Mouse (Mus musculus) small intestine, adult 2 months (tissue): ENCODE data around the gene Atf6b. TPM values are rescaled to one million over a fixed set of nuclear protein-coding genes. Genes with fewer than 3 reads are reported as not detected.

Source experiments
- H3K27ac ChIP-seq: fragments of 200-500 bp; 2 replicates; pipeline ENCODE4 v1.5.1; 2012; ENCODE audit warnings: low read depth, low read length, control low read depth, inconsistent platforms; ENCODE audit not compliant: insufficient read depth
- H3K27me3 ChIP-seq: fragments of 200-500 bp; 2 replicates; pipeline ENCODE4 v1.6.1; 2012; ENCODE audit warnings: mild to moderate bottlenecking, moderate library complexity, low read length, inconsistent platforms; ENCODE audit not compliant: control insufficient read depth, insufficient read depth
- H3K36me3 ChIP-seq: fragments of 200-500 bp; 2 replicates; pipeline ENCODE4 v1.6.1; 2012; ENCODE audit warnings: mild to moderate bottlenecking, low read length, control low read depth, inconsistent platforms; ENCODE audit not compliant: control insufficient read depth, insufficient read depth
- H3K4me1 ChIP-seq: fragments of 200-500 bp; 2 replicates; pipeline ENCODE4 v1.6.1; 2012; ENCODE audit warnings: low read length, inconsistent platforms, mixed read lengths; ENCODE audit not compliant: control insufficient read depth, insufficient read depth, insufficient read length
- H3K4me3 ChIP-seq: fragments of 200-500 bp; 2 replicates; pipeline ENCODE4 v1.5.1; 2012; ENCODE audit warnings: low read depth, mild to moderate bottlenecking, control low read depth, inconsistent platforms, low read length, moderate library complexity
- CTCF ChIP-seq: fragments of 200-500 bp; IDR thresholded peaks from 2 replicates; pipeline ENCODE4 v1.5.1; 2012; ENCODE audit warnings: low read depth, mild to moderate bottlenecking, control low read depth, inconsistent platforms, low read length, moderate library complexity, mixed read lengths; ENCODE audit not compliant: insufficient replicate concordance, insufficient read length; ENCODE audit errors: extremely low read depth
- POLR2A ChIP-seq: fragments of 200-500 bp; IDR thresholded peaks from 2 replicates; pipeline ENCODE4 v1.6.1; 2012; ENCODE audit warnings: low read depth, mild to moderate bottlenecking, control low read depth, inconsistent platforms, low read length, moderate library complexity
- WGBS: fragments of 180-500 bp; shearing (Covaris S2); methylation state at CpG from one replicate; pipeline ENCODE4 v1.1.7; 2018; 5-methylcytosine and 5-hydroxymethylcytosine counted together
- polyA plus RNA-seq: library from polyadenylated mRNA; depleted of rRNA; stranded (reverse); fragments of >200 nt; gene quantifications from 2 replicates; pipeline ENCODE4 v1.2.3, GENCODE M21; 2012; rRNA removed

Atf6b gene
- polyA plus RNA-seq, 1 experiment = 48.0 TPM

GRCm38 (mm10) chr17:34699575-34700408 lies 52.8 kb downstream of the Atf6b start:
- H3K4me1 ChIP-seq = no peaks in the 10 kb centered on the region
- H3K4me3 ChIP-seq = no peak overlapping the region
- TF ChIP-seq POLR2A = no peak
- H3K27me3 ChIP-seq = no peaks in the 10 kb centered on the region
- H3K27ac ChIP-seq = no peak overlapping the region
- H3K36me3 ChIP-seq = no peaks in the 10 kb centered on the region
- WGBS = 59% methylated on average over 14 of the region's 14 CpGs

DNA sequence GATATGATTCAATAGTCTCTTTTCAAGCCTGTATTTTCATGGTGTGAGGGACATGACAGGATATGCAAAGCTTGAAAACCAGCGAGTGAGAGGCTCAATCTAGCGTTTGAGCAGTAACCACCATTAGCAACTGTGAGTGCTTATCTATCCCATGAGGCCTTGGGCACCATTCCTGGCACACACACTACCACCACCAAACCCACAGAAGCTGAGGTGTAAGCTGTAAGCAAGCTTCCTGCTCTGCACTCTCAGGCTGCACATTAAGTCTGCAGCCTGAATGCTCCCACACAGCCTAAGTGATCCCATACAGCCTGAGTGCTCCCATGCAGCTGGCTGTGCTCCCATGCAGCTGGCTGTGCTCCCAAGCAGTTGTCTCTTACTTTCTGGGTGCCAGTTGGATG lies 53.7 kb downstream of the Atf6b start:
- Histone ChIP-seq H3K4me3 (no peak overlapping the region), H3K27ac (no peak overlapping the region), H3K4me1 (no peaks in the 10 kb centered on the region), H3K36me3 (no peaks in the 10 kb centered on the region), H3K27me3 (no peaks in the 10 kb centered on the region)
- TF ChIP-seq CTCF = no peak
- TF ChIP-seq POLR2A = no peak
- whole genome bisulfite sequencing = 58% methylated on average over 2 of the region's 2 CpGs

Other genes with a start within 250 kb of the Atf6b start
- not detected in 2 replicates for gene BC051142, start 248.3 kb upstream of the Atf6b start, polyA plus RNA-seq
- gene Btnl4, start 169.8 kb upstream of the Atf6b start, polyA plus RNA-seq = 19.3 and 61.4 TPM in 2 replicates
- gene Btnl6, start 129.8 kb upstream of the Atf6b start, polyA plus RNA-seq = 33.4 and 104 TPM in 2 replicates
- gene Notch4, start 82.9 kb upstream of the Atf6b start, polyA plus RNA-seq = 12.1 and 16.7 TPM in 2 replicates
- gene Gpsm3, start 57.3 kb upstream of the Atf6b start, polyA plus RNA-seq = 3.5 and 8.1 TPM in 2 replicates
- gene Pbx2, start 55.9 kb upstream of the Atf6b start, polyA plus RNA-seq = 16.1 and 32.2 TPM in 2 replicates
- gene Ager, start 49.3 kb upstream of the Atf6b start, polyA plus RNA-seq = 0.90 and 1.7 TPM in 2 replicates
- gene Rnf5, start 43.5 kb upstream of the Atf6b start, polyA plus RNA-seq = 66.7 and 147 TPM in 2 replicates
- 210 and 330 TPM in 2 replicates for gene Agpat1, start 42.9 kb upstream of the Atf6b start, polyA plus RNA-seq
- 1.8 and 2.3 TPM in 2 replicates for gene Egfl8, start 31.2 kb upstream of the Atf6b start, polyA plus RNA-seq
- gene Ppt2, start 18.6 kb upstream of the Atf6b start, polyA plus RNA-seq = 17.3 and 22.0 TPM in 2 replicates
- gene Prrt1, start 17.6 kb upstream of the Atf6b start, polyA plus RNA-seq = 5.5 and 8.0 TPM in 2 replicates
- 2.5 and 9.3 TPM in 2 replicates for gene Fkbpl, start 2.4 kb upstream of the Atf6b start, polyA plus RNA-seq
- 12.1 and 12.5 TPM in 2 replicates for gene Tnxb, start 23.4 kb downstream of the Atf6b start, polyA plus RNA-seq
- 16.8 and 17.2 TPM in 2 replicates for gene C4b, start 96.7 kb downstream of the Atf6b start, polyA plus RNA-seq
- gene Cyp21a1, start 157.4 kb downstream of the Atf6b start, polyA plus RNA-seq = 0.18 and 0.67 TPM in 2 replicates
- gene Stk19, start 189.8 kb downstream of the Atf6b start, polyA plus RNA-seq = 28.6 and 56.3 TPM in 2 replicates
- 31.5 and 51.8 TPM in 2 replicates for gene Dxo, start 189.9 kb downstream of the Atf6b start, polyA plus RNA-seq
- gene Skiv2l, start 203.1 kb downstream of the Atf6b start, polyA plus RNA-seq = 48.1 and 79.3 TPM in 2 replicates
- gene Nelfe, start 203.2 kb downstream of the Atf6b start, polyA plus RNA-seq = 7.8 and 18.3 TPM in 2 replicates
- gene Cfb, start 215.4 kb downstream of the Atf6b start, polyA plus RNA-seq = 22.4 and 71.5 TPM in 2 replicates
- 2.9 and 6.8 TPM in 2 replicates for gene Zbtb12, start 232.3 kb downstream of the Atf6b start, polyA plus RNA-seq
- gene Gm20547, start 234.9 kb downstream of the Atf6b start, polyA plus RNA-seq = not detected in 2 replicates